Mouse (Mus musculus) forebrain, postnatal 0 days (tissue): ENCODE results near the gene Tmem150b. TPM values are rescaled to one million over a fixed set of nuclear protein-coding genes. Genes with fewer than 3 reads are reported as not detected.

ENCODE experiments used
- ATAC-seq: fragments of 200-750 bp; cut with Nextera tagmentation; 2 replicates; pipeline ENCODE4 v1.8.0; 2017; ENCODE audit warnings: mild to moderate bottlenecking, moderate library complexity
- DNase-seq: peaks from one replicate; pipeline ENCODE4 v3.0.0-alpha.2; 2015
- H3K27ac ChIP-seq: fragments of 300-500 bp; sonication (generic); 2 replicates; pipeline ENCODE4 v1.5.1; 2014; ENCODE audit warnings: low read depth, mild to moderate bottlenecking, antibody characterized with exemption, low read length, moderate library complexity, mixed read lengths
- H3K27me3 ChIP-seq: fragments of 300-500 bp; sonication (generic); 2 replicates; pipeline ENCODE4 v1.6.1; 2014; ENCODE audit warnings: mild to moderate bottlenecking, low read length, mixed read lengths; ENCODE audit not compliant: insufficient read depth
- H3K36me3 ChIP-seq: fragments of 300-500 bp; sonication (generic); 2 replicates; pipeline ENCODE4 v1.6.1; 2014; ENCODE audit warnings: mild to moderate bottlenecking, moderate library complexity; ENCODE audit not compliant: insufficient read depth
- H3K4me1 ChIP-seq: fragments of 300-500 bp; sonication (generic); 2 replicates; pipeline ENCODE4 v1.6.1; 2014; ENCODE audit warnings: antibody characterized with exemption; ENCODE audit not compliant: insufficient read depth
- H3K4me2 ChIP-seq: fragments of 300-500 bp; sonication (generic); 2 replicates; pipeline ENCODE4 v1.6.1; 2014; ENCODE audit warnings: low read depth, mild to moderate bottlenecking, moderate library complexity
- H3K4me3 ChIP-seq: fragments of 300-500 bp; sonication (generic); 2 replicates; pipeline ENCODE4 v1.5.1; 2014; ENCODE audit warnings: low read depth, low read length, mixed read lengths
- H3K9ac ChIP-seq: fragments of 300-500 bp; sonication (generic); 2 replicates; pipeline ENCODE4 v1.6.1; 2014; ENCODE audit warnings: mild to moderate bottlenecking
- H3K9me3 ChIP-seq: fragments of 300-500 bp; sonication (generic); 2 replicates; pipeline ENCODE4 v1.6.1; 2016; ENCODE audit warnings: low read length
- CTCF ChIP-seq: sonication (generic); IDR thresholded peaks from 2 replicates; pipeline ENCODE4 v1.5.1; 2016; ENCODE audit warnings: antibody characterized with exemption, control low read depth, low read depth
- WGBS: fragments of 180-500 bp; shearing (Covaris S2); extraction: QIAGEN DNeasy Blood & Tissue Kit; methylation state at CpG from one replicate; pipeline ENCODE4 v1.1.7; 2014; 5-methylcytosine and 5-hydroxymethylcytosine counted together
- polyA plus RNA-seq: library from polyadenylated mRNA; unstranded; fragments of >200 nt; fragmentation: Nextera tagmentation; extraction: Ambion mirVana; gene quantifications from 2 replicates; pipeline ENCODE4 v1.2.1, GENCODE M21; 2015
- total RNA-seq: library from RNA; depleted of rRNA; stranded (reverse); fragments of >200 nt; gene quantifications from 2 replicates; pipeline ENCODE4 v1.2.3, GENCODE M21; 2014; rRNA removed

Gene Tmem150b
- total and polyA plus RNA-seq, 2 experiments from 2014 or later: not detected

DNA sequence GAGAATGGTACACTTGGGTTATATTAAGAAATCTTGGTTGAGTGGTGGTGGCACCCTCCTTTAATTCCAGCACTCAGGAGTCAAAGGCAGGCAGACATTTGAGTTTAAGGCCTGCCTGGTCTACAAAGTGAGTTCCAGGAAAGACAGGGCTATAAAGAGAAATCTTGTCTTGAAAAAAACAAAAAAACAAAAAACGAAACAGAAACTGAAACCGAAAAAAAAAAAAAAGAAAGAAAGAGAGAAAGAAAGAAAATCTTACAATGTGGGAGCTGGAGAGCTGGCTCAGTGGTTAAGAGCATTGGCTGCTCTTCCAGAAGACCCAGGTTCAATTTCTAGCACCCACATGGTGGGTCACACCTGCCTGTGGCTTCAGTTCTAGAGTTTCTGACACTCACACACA lies 61.3 kb downstream of the Tmem150b start:
- Histone ChIP-seq H3K27me3 (no peaks in the 10 kb centered on the region), H3K4me2 (no peak overlapping the region), H3K36me3 (peaks cover 45% of the 10 kb centered on the region), H3K27ac (no peak overlapping the region), H3K4me3 (no peak overlapping the region), H3K9me3 (no peaks in the 10 kb centered on the region), H3K9ac (no peak overlapping the region), H3K4me1 (peaks cover 9% of the 10 kb centered on the region; the same call in 1 of the 2 replicates)
- 90% methylated on average over 2 of the region's 2 CpGs for WGBS
- DNase-seq (no peak), ATAC-seq (no peak)
- no peak for TF ChIP-seq CTCF

DNA sequence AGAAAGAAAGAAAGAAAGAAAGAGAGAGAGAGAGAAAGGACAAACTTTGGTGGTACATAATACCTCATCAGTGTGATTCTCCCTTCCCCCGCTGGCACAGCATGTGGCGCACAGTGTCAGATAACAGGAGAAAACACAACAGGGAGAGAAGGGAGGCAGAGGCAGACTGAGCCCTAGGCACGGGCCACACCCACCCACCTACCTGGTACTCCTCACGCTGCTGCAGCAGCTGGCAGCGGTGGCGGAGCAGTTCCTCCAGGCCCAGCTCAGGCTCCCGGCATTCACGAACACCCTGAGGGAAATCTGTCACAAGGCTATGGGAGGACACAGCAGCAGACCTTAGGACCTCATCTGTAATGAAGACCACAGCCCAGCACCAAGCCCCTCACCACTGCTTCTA lies 61.9 kb downstream of the Tmem150b start:
- Histone ChIP-seq H3K36me3 (peaks cover 40% of the 10 kb centered on the region), H3K27ac (no peak overlapping the region), H3K4me1 (peaks cover 9% of the 10 kb centered on the region; the same call in 1 of the 2 replicates), H3K4me2 (no peak overlapping the region), H3K9me3 (no peaks in the 10 kb centered on the region), H3K27me3 (no peaks in the 10 kb centered on the region), H3K4me3 (no peak overlapping the region), H3K9ac (no peak overlapping the region)
- TF ChIP-seq CTCF: no peak
- ATAC-seq: no peak
- 77% methylated on average over 8 of the region's 8 CpGs for WGBS
- no peak for DNase-seq

DNA sequence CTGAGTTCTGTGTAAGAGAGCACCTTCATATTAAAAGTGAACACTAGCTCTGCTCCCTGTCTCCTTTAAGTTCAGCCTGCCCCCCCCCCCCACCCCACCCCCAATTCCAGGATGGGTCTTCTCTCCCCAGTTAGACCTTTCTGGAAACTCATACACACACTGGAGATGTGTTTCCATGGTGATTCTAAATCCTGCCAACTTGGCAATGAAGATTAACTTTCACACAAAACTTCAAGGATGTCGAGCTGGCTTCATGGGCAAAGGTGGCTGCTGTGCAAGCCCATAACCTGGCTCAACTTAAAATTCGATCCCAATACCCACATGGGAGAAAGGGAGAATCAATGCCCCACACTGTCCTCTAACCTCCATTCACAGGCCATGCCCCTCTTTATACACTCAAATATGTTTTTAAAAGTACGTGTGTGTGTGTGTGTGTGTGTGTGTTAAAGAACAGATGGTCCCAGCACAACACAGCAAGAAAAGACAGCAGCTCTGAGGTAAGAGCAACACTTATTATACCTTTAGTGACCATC lies 65.1 kb downstream of the Tmem150b start:
- no peaks in the 10 kb centered on the region for H3K9me3 ChIP-seq
- H3K4me1 ChIP-seq: peaks cover 18% of the 10 kb centered on the region
- peak overlapping the region; percentile 90 for H3K9ac ChIP-seq
- ATAC-seq (no peak), DNase-seq (peak; percentile 51)
- TF ChIP-seq CTCF: no peak
- H3K4me2 ChIP-seq: peak overlapping the region; percentile 90
- WGBS: 34% methylated on average over 3 of the region's 3 CpGs
- H3K27me3 ChIP-seq: no peaks in the 10 kb centered on the region
- peak overlapping the region; percentile 82 for H3K4me3 ChIP-seq
- H3K36me3 ChIP-seq: peaks cover 23% of the 10 kb centered on the region
- peak overlapping the region; percentile 94 for H3K27ac ChIP-seq

DNA sequence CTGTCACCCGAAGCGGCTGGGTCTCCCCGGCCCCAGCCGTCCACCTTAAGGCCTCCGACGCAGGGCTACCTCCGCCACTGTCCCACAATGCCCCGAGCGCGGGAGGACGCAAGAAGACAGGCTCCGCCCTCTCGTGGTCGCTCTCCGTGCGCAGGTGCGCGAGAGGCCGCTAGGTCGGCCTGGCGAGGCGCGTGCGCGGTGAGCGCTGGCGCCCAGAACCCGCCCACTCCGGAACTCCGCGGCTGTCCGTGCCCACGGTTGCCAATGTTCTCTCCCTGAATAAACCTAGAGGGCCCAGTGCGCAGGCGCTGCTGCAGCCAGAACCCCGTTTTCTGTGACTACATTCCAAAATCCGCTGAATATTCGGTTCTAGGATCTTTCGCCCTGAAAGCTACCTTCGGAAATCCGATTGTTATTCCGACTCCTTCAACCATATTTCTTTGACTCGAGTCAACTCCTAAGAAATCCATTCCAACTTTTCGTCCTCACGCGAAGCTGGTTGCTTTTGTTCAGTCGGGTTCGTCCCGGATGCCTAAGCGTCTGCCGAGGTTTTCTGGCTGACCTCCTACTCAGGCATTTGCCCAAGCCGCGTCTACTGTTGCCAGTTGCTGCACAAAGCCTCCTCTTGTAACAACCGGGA lies 66.0 kb downstream of the Tmem150b start, which contains the start of gene Ppp6r1:
Gene Ppp6r1, minus strand, starts transcription at position 108 of the 640 bp plus-strand sequence.
- Histone ChIP-seq H3K9ac (peak within 1 kb of the TSS; percentile 90), H3K4me1 (peaks cover 18% of the 10 kb centered on the region), H3K27ac (peak within 1 kb of the TSS; percentile 94), H3K36me3 (peaks cover 17% of the 10 kb centered on the region), H3K27me3 (no peaks in the 10 kb centered on the region), H3K4me2 (peak within 1 kb of the TSS; percentile 90), H3K4me3 (peak within 1 kb of the TSS; percentile 82), H3K9me3 (no peaks in the 10 kb centered on the region)
- DNase-seq: peak; percentile 99
- under 1% methylated on average over 54 of the region's 54 CpGs for WGBS
- TF ChIP-seq CTCF: peak; percentile 71
- peak; percentile 97 for ATAC-seq

DNA sequence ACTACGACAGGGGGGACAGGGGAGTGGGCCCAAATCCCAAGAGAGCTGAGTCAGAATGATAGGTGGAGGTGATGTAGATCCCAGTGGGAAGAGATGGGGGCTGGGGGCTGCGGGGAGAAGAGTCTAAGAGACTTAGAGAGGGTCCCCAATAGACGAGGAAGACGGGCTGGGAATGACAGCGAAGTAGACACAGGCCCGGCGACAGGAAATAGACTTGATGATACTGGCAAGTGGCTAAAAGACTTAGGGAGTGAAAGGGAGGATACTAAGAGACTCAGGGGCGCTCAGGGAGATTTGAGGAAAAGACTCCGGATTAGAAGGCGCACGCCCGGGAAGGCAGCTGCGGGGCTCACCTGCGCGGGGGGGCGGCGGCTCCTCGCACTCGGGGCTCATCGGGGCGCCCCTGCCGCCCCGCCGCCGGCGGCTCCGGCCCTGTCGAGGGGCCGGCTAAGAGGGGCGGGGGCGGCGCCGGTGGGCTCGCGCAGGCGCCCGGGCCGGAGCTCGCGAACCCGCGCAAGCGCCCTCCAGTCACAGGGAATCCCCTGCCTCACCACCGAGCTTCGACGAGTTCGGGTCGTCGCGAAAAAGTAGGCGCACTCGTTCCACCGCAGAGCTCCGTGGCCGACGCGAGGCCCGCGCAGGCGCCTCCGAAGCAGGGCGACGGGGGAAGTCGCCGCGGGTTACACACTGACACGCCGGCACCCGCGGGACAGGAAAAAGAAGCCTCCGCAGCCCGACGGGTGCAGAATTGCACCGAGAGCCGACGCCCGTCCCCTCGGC lies 66.7 kb downstream of the Tmem150b start:
- TF ChIP-seq CTCF: no peak
- WGBS: under 1% methylated on average over 76 of the region's 78 CpGs
- no peaks in the 10 kb centered on the region for H3K9me3 ChIP-seq
- peaks cover 18% of the 10 kb centered on the region for H3K4me1 ChIP-seq
- H3K36me3 ChIP-seq: peaks cover 18% of the 10 kb centered on the region
- peak overlapping the region; percentile 82 for H3K4me3 ChIP-seq
- H3K27me3 ChIP-seq: no peaks in the 10 kb centered on the region
- ATAC-seq (peak; percentile 68), DNase-seq (peak; percentile 1)
- peak overlapping the region; percentile 94 for H3K27ac ChIP-seq
- H3K9ac ChIP-seq: peak overlapping the region; percentile 90
- H3K4me2 ChIP-seq: peak overlapping the region; percentile 90

DNA sequence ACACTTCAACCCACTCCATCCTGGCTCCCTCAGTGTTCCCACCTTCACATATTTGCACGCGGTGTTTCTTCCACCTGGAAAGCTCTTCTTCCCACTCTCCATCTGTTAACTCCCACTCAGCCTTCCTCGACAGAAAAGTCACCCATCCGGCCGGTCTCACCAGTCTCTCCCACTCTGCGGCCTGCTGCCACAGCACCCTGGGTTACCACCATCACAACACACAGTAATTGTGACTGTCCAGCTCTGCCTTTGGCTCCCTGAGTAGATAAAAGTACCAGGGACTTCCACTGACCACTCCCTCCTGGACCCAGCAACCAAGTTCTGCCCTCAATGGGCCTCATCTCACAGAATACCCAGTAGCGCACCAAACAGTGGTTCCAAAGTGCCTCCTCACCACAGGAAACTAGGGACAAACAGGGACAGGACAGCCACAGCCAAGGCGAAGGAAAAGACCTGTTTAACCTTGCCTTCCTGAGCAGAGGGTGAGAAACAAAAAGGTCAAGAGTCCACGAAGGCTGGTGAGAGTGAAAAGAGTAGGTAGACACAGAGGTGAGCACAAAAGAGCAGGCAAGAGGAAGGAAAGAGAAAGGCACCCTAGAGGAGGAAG lies 67.4 kb downstream of the Tmem150b start:
- no peaks in the 10 kb centered on the region for H3K9me3 ChIP-seq
- peak overlapping the region; percentile 90 for H3K9ac ChIP-seq
- H3K27me3 ChIP-seq: no peaks in the 10 kb centered on the region
- ATAC-seq (no peak), DNase-seq (no peak)
- peak overlapping the region; percentile 90 for H3K4me2 ChIP-seq
- peak overlapping the region; percentile 82 for H3K4me3 ChIP-seq
- peaks cover 18% of the 10 kb centered on the region for H3K4me1 ChIP-seq
- WGBS: 45% methylated on average over 9 of the region's 9 CpGs
- peaks cover 21% of the 10 kb centered on the region for H3K36me3 ChIP-seq
- no peak for TF ChIP-seq CTCF
- no peak overlapping the region for H3K27ac ChIP-seq

Other genes with a start within 250 kb of the Tmem150b start
- 94.2 and 100 TPM in 2 replicates for gene Ppp1r12c, start 223.6 kb downstream of the Tmem150b start, total RNA-seq
- gene Ppp1r12c, start 223.6 kb downstream of the Tmem150b start, polyA plus RNA-seq: 27.8 and 35.1 TPM in 2 replicates
- gene Tnnt1, start 208.9 kb downstream of the Tmem150b start, total RNA-seq: 0.77 and 2.9 TPM in 2 replicates
- 3.4 and 3.9 TPM in 2 replicates for gene Tnnt1, start 208.9 kb downstream of the Tmem150b start, polyA plus RNA-seq
- gene Tnni3, start 201.0 kb downstream of the Tmem150b start, total RNA-seq: 0.62 and 3.6 TPM in 2 replicates
- 0.89 and 1.2 TPM in 2 replicates for gene Tnni3, start 201.0 kb downstream of the Tmem150b start, polyA plus RNA-seq
- 0.62 and 2.2 TPM in 2 replicates for gene Dnaaf3, start 192.8 kb downstream of the Tmem150b start, total RNA-seq
- 1.3 and 2.0 TPM in 2 replicates for gene Dnaaf3, start 192.8 kb downstream of the Tmem150b start, polyA plus RNA-seq
- gene Syt5, start 177.7 kb downstream of the Tmem150b start, total RNA-seq: 170 and 231 TPM in 2 replicates
- 301 and 305 TPM in 2 replicates for gene Syt5, start 177.7 kb downstream of the Tmem150b start, polyA plus RNA-seq
- gene Ptprh, start 121.2 kb downstream of the Tmem150b start, total RNA-seq: 0.54 and 2.9 TPM in 2 replicates
- gene Ptprh, start 121.2 kb downstream of the Tmem150b start, polyA plus RNA-seq: 1.0 and 1.1 TPM in 2 replicates
- gene Tmem86b, start 93.8 kb downstream of the Tmem150b start, total RNA-seq: 10.8 and 11.8 TPM in 2 replicates
- gene Tmem86b, start 93.8 kb downstream of the Tmem150b start, polyA plus RNA-seq: 0.64 and 0.70 TPM in 2 replicates
- gene Ppp6r1, start 66.2 kb downstream of the Tmem150b start, total RNA-seq: 89.3 and 99.1 TPM in 2 replicates
- gene Ppp6r1, start 66.2 kb downstream of the Tmem150b start, polyA plus RNA-seq: 5.1 and 8.3 TPM in 2 replicates
- 188 and 219 TPM in 2 replicates for gene Hspbp1, start 40.2 kb downstream of the Tmem150b start, total RNA-seq
- 206 and 214 TPM in 2 replicates for gene Hspbp1, start 40.2 kb downstream of the Tmem150b start, polyA plus RNA-seq
- gene Brsk1, start 34.6 kb downstream of the Tmem150b start, total RNA-seq: 188 and 205 TPM in 2 replicates
- gene Brsk1, start 34.6 kb downstream of the Tmem150b start, polyA plus RNA-seq: 4.6 and 6.2 TPM in 2 replicates
- 36.8 and 59.1 TPM in 2 replicates for gene Kmt5c, start 14.9 kb upstream of the Tmem150b start, total RNA-seq
- 32.3 and 35.1 TPM in 2 replicates for gene Kmt5c, start 14.9 kb upstream of the Tmem150b start, polyA plus RNA-seq
- 3.8 and 4.8 TPM in 2 replicates for gene Cox6b2, start 27.8 kb upstream of the Tmem150b start, total RNA-seq
- gene Cox6b2, start 27.8 kb upstream of the Tmem150b start, polyA plus RNA-seq: 19.8 and 23.3 TPM in 2 replicates
- not detected in 2 replicates for gene Fam71e2, start 46.1 kb upstream of the Tmem150b start, total RNA-seq
- not detected in 2 replicates for gene Fam71e2, start 46.1 kb upstream of the Tmem150b start, polyA plus RNA-seq
- 1.2 and 2.6 TPM in 2 replicates for gene Il11, start 57.6 kb upstream of the Tmem150b start, total RNA-seq
- 1.2 and 2.1 TPM in 2 replicates for gene Il11, start 57.6 kb upstream of the Tmem150b start, polyA plus RNA-seq
- not detected in 2 replicates for gene Tmem190, start 57.7 kb upstream of the Tmem150b start, total RNA-seq
- gene Tmem190, start 57.7 kb upstream of the Tmem150b start, polyA plus RNA-seq: not detected in 2 replicates
- 7.3 and 10.1 TPM in 2 replicates for gene Tmem238, start 64.4 kb upstream of the Tmem150b start, total RNA-seq
- 13.3 and 15.0 TPM in 2 replicates for gene Tmem238, start 64.4 kb upstream of the Tmem150b start, polyA plus RNA-seq
- gene Rpl28, start 67.6 kb upstream of the Tmem150b start, total RNA-seq: 161 and 191 TPM in 2 replicates
- gene Rpl28, start 67.6 kb upstream of the Tmem150b start, polyA plus RNA-seq: 313 and 332 TPM in 2 replicates
- 300 and 347 TPM in 2 replicates for gene Ube2s, start 87.3 kb upstream of the Tmem150b start, total RNA-seq
- 232 and 259 TPM in 2 replicates for gene Ube2s, start 87.3 kb upstream of the Tmem150b start, polyA plus RNA-seq
- gene Shisa7, start 119.4 kb upstream of the Tmem150b start, total RNA-seq: 52.4 and 66.6 TPM in 2 replicates
- 6.8 and 9.4 TPM in 2 replicates for gene Shisa7, start 119.4 kb upstream of the Tmem150b start, polyA plus RNA-seq
- gene Isoc2b, start 145.0 kb upstream of the Tmem150b start, total RNA-seq: 2.5 and 6.6 TPM in 2 replicates
- gene Isoc2b, start 145.0 kb upstream of the Tmem150b start, polyA plus RNA-seq: 3.5 and 3.7 TPM in 2 replicates
- gene Isoc2a, start 151.9 kb upstream of the Tmem150b start, total RNA-seq: 4.8 and 4.9 TPM in 2 replicates
- gene Isoc2a, start 151.9 kb upstream of the Tmem150b start, polyA plus RNA-seq: 0.26 and 0.39 TPM in 2 replicates
- 0.48 and 0.85 TPM in 2 replicates for gene Gm36210, start 181.3 kb upstream of the Tmem150b start, total RNA-seq
- gene Gm36210, start 181.3 kb upstream of the Tmem150b start, polyA plus RNA-seq: 0.29 and 0.47 TPM in 2 replicates
- 5.4 and 9.2 TPM in 2 replicates for gene Zfp628, start 190.0 kb upstream of the Tmem150b start, total RNA-seq
- gene Zfp628, start 190.0 kb upstream of the Tmem150b start, polyA plus RNA-seq: 5.8 and 6.0 TPM in 2 replicates
- 45.5 and 69.9 TPM in 2 replicates for gene Nat14, start 196.8 kb upstream of the Tmem150b start, total RNA-seq
- 20.5 and 54.3 TPM in 2 replicates for gene Nat14, start 196.8 kb upstream of the Tmem150b start, polyA plus RNA-seq
- 0.54 and 1.7 TPM in 2 replicates for gene Ssc5d, start 200.5 kb upstream of the Tmem150b start, total RNA-seq
- gene Ssc5d, start 200.5 kb upstream of the Tmem150b start, polyA plus RNA-seq: 0.51 and 0.63 TPM in 2 replicates
- not detected in 2 replicates for gene Sbk2, start 239.2 kb upstream of the Tmem150b start, total RNA-seq
- gene Sbk2, start 239.2 kb upstream of the Tmem150b start, polyA plus RNA-seq: not detected in 2 replicates
- 0.23 and 0.76 TPM in 2 replicates for gene Sbk3, start 245.9 kb upstream of the Tmem150b start, total RNA-seq
- gene Sbk3, start 245.9 kb upstream of the Tmem150b start, polyA plus RNA-seq: 0.39 and 0.76 TPM in 2 replicates